Mouse (Mus musculus) cerebellum, postnatal 10 days (tissue): Measurements from ENCODE around the gene Defa22.
"Not testable (repeated sequence)": the region's sequence is repeated elsewhere in the genome, so short reads cannot be mapped to it uniquely, and the experiment has no call there.

Experiments used
- DNase-seq, 2 experiments: peaks; one replicate each; pipeline ENCODE4 v3.0.0; 2021; ENCODE audit warnings: mixed read lengths in 2 of 2

Gene Defa22

DNA sequence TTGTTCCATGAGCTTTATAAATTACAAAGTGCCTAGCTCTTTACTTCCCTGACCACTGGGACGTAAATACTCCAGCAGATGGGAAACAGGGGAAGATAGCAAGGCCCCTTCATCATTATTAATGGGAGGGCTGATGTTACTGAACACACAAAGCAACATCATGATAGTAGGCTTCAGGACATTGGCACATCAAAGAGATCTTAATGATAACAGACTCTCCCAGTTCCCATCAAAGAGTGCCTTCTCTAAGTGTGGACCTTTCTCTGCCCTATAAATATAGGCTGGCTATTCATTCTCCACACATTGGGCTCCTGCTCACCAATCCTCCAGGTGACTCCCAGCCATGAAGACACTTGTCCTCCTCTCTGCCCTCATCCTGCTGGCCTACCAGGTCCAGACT lies at the start of gene Defa22:
Gene Defa22, plus strand, starts transcription at position 301 of the 400 bp plus-strand sequence.
- not testable (repeated sequence) for DNase-seq

DNA sequence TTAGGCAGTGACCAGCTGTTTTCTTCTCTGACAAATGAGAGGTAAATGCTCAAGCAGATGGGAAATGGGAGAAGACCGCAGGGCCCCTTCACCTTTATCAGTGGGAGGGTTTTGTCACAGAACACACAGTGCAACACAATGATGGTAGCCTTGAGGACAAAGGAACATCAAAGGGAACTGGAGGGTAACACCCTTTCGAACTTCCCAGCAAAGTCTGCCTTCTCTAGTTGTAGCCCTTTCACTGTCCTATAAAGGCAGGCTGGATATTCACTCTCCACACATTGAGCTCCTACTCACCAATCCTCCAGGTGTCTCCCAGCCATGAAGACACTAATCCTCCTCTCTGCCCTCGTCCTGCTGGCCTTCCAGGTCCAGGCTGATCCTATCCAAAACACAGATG lies 27.7 kb upstream of the Defa22 start, which contains the start of gene Defa30:
Gene Defa30, plus strand, starts transcription at position 301 of the 400 bp plus-strand sequence.
- DNase-seq: not testable (repeated sequence)

DNA sequence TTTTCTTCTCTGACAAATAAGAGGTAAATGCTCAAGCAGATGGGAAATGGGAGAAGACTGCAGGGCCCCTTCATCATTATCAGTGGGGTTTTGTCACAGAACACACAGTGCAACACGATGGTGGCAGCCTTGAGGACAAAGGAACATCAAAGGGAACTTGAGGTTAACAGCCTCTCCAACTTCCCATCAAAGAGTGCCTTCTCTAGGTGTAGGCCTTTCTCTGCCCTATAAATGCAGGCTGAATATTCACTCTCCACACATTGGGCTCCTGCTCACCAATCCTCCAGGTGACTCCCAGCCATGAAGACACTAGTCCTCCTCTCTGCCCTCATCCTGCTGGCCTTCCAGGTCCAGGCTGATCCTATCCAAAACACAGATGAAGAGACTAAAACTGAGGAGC lies 29.2 kb downstream of the Defa22 start, which contains the start of gene Defa31:
Gene Defa31, plus strand, starts transcription at position 301 of the 400 bp plus-strand sequence.
- DNase-seq: not testable (repeated sequence)

DNA sequence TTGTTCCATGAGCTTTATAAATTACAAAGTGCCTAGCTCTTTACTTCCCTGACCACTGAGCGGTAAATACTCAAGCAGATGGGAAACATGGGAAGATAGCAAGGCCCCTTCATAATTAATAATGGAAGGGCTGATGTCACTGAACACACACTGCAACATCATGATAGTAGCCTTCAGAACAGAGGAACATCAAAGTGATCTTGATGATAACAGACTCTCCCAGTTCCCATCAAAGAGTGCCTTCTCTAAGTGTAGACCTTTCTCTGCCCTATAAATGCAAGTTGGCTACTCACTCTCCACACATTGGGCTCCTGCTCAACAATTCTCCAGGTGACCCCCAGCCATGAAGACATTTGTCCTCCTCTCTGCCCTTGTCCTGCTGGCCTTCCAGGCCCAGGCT lies 39.2 kb downstream of the Defa22 start, which contains the start of gene Gm15293:
Gene Gm15293, plus strand, starts transcription at position 301 of the 400 bp plus-strand sequence.
- not testable (repeated sequence) for DNase-seq
